Mouse (Mus musculus) midbrain, postnatal 0 days (tissue): ENCODE measurements at regions not wholly inside any gene's neighbourhood (a gene's known extent, or its start where the extent isn't known, plus 50 kb on each side); places are given as distances from the start of the nearest gene placed in this dataset.
A peak's percentile ranks its signal among the peaks of the same experiment; 100 is the strongest.

Experiments used
- ATAC-seq: fragments of 200-750 bp; cut with Nextera tagmentation; 2 replicates; pipeline ENCODE4 v1.8.0; 2017; ENCODE audit warnings: moderate number of reproducible peaks, mild to moderate bottlenecking, moderate TSS enrichment, moderate library complexity; ENCODE audit not compliant: low FRiP score
- DNase-seq: peaks from one replicate; pipeline ENCODE4 v3.0.0-alpha.2; 2015; ENCODE audit warnings: low spot score
- H3K27ac ChIP-seq: fragments of 300-500 bp; sonication (generic); 2 replicates; pipeline ENCODE4 v1.5.1; 2014; ENCODE audit warnings: low read depth, mild to moderate bottlenecking, low read length, mixed read lengths
- H3K27me3 ChIP-seq: fragments of 300-500 bp; sonication (generic); 2 replicates; pipeline ENCODE4 v1.6.1; 2014; ENCODE audit warnings: low read length, control low read depth, mixed read lengths; ENCODE audit not compliant: insufficient read depth
- H3K36me3 ChIP-seq: fragments of 300-500 bp; sonication (generic); 2 replicates; pipeline ENCODE4 v1.6.1; 2014; ENCODE audit warnings: low read length, control low read depth, mixed read lengths; ENCODE audit not compliant: insufficient read depth
- H3K4me1 ChIP-seq: fragments of 300-500 bp; sonication (generic); 2 replicates; pipeline ENCODE4 v1.6.1; 2014; ENCODE audit warnings: mild to moderate bottlenecking, control low read depth, antibody characterized with exemption, low read length, mixed read lengths; ENCODE audit not compliant: insufficient read depth
- H3K4me2 ChIP-seq: fragments of 300-500 bp; sonication (generic); 2 replicates; pipeline ENCODE4 v1.6.1; 2014; ENCODE audit warnings: low read depth, mild to moderate bottlenecking, low read length, mixed read lengths; ENCODE audit not compliant: poor library complexity, severe bottlenecking
- H3K4me3 ChIP-seq: fragments of 300-500 bp; sonication (generic); 2 replicates; pipeline ENCODE4 v1.5.1; 2014; ENCODE audit warnings: low read depth, mild to moderate bottlenecking, low read length, moderate library complexity
- H3K9ac ChIP-seq: fragments of 300-500 bp; sonication (generic); replicated peaks from 2 replicates; pipeline ENCODE4 v1.6.1; 2014; ENCODE audit warnings: mild to moderate bottlenecking, low read length, moderate library complexity, mixed read lengths; ENCODE audit not compliant: poor library complexity, severe bottlenecking
- H3K9me3 ChIP-seq: fragments of 300-500 bp; sonication (generic); 2 replicates; pipeline ENCODE4 v1.6.1; 2016; ENCODE audit warnings: low read length, control low read depth
- CTCF ChIP-seq: IDR thresholded peaks from 2 replicates; pipeline ENCODE4 v1.5.1; 2016; ENCODE audit warnings: antibody characterized with exemption, mild to moderate bottlenecking
- WGBS: fragments of 180-500 bp; shearing (Covaris S2); extraction: QIAGEN DNeasy Blood & Tissue Kit; methylation state at CpG from one replicate; pipeline ENCODE4 v1.1.7; 2014; 5-methylcytosine and 5-hydroxymethylcytosine counted together

- no peak for DNase-seq
- 80% methylated on average over 4 of the region's 4 CpGs for WGBS
Observed at GRCm38 (mm10) chr15:40435156-40435555, 301.0 kb downstream of the 9330182O14Rik start.

GRCm38 (mm10) chr15:40436688-40437087, 302.5 kb downstream of the 9330182O14Rik start:
- DNase-seq = peak; percentile 52

More at GRCm38 (mm10) chr15:40435156-40435555, 301.0 kb downstream of the 9330182O14Rik start:
- no peak overlapping the region for H3K27ac ChIP-seq
- no peaks in the 10 kb centered on the region for H3K27me3 ChIP-seq
- no peaks in the 10 kb centered on the region for H3K9me3 ChIP-seq
- no peak overlapping the region for H3K4me3 ChIP-seq
- no peaks in the 10 kb centered on the region for H3K4me1 ChIP-seq
- no peak overlapping the region for H3K9ac ChIP-seq
- no peaks in the 10 kb centered on the region for H3K36me3 ChIP-seq
- H3K4me2 ChIP-seq = no peak overlapping the region
- no peak for TF ChIP-seq CTCF
- ATAC-seq = no peak

GRCm38 (mm10) chr15:40439827-40440226, 305.7 kb downstream of the 9330182O14Rik start:
- H3K9me3 ChIP-seq = no peaks in the 10 kb centered on the region
- H3K4me1 ChIP-seq = no peaks in the 10 kb centered on the region
- H3K27ac ChIP-seq = no peak overlapping the region
- no peak overlapping the region for H3K4me3 ChIP-seq
- H3K36me3 ChIP-seq = no peaks in the 10 kb centered on the region
- no peak overlapping the region for H3K9ac ChIP-seq
- TF ChIP-seq CTCF = no peak
- ATAC-seq (no peak), DNase-seq (no peak)
- no peak overlapping the region for H3K4me2 ChIP-seq
- 100% methylated on average over 1 of the region's 1 CpGs for WGBS
- no peaks in the 10 kb centered on the region for H3K27me3 ChIP-seq

More at GRCm38 (mm10) chr15:40436688-40437087, 302.5 kb downstream of the 9330182O14Rik start:
- Histone ChIP-seq H3K9ac (no peak overlapping the region), H3K4me1 (no peaks in the 10 kb centered on the region), H3K36me3 (no peaks in the 10 kb centered on the region), H3K27me3 (no peaks in the 10 kb centered on the region), H3K4me2 (no peak overlapping the region), H3K4me3 (no peak overlapping the region), H3K9me3 (no peaks in the 10 kb centered on the region), H3K27ac (no peak overlapping the region)
- no peak for TF ChIP-seq CTCF
- no peak for ATAC-seq
- 19% methylated on average over 3 of the region's 3 CpGs for WGBS

GRCm38 (mm10) chr15:40448623-40449022, 314.5 kb downstream of the 9330182O14Rik start:
- no peak overlapping the region for H3K9ac ChIP-seq
- H3K4me3 ChIP-seq = no peak overlapping the region
- no peaks in the 10 kb centered on the region for H3K9me3 ChIP-seq
- 88% methylated on average over 1 of the region's 1 CpGs for WGBS
- DNase-seq (no peak), ATAC-seq (no peak)
- no peak overlapping the region for H3K4me2 ChIP-seq
- no peaks in the 10 kb centered on the region for H3K27me3 ChIP-seq
- TF ChIP-seq CTCF = no peak
- H3K4me1 ChIP-seq = no peaks in the 10 kb centered on the region
- no peaks in the 10 kb centered on the region for H3K36me3 ChIP-seq
- H3K27ac ChIP-seq = no peak overlapping the region

- H3K4me2 ChIP-seq = no peak overlapping the region
- 78% methylated on average over 2 of the region's 2 CpGs for WGBS
- no peak overlapping the region for H3K4me3 ChIP-seq
- H3K27ac ChIP-seq = no peak overlapping the region
- no peak for TF ChIP-seq CTCF
- DNase-seq (no peak), ATAC-seq (no peak)
- no peaks in the 10 kb centered on the region for H3K4me1 ChIP-seq
- no peaks in the 10 kb centered on the region for H3K36me3 ChIP-seq
- no peaks in the 10 kb centered on the region for H3K9me3 ChIP-seq
- H3K9ac ChIP-seq = no peak overlapping the region
- H3K27me3 ChIP-seq = no peaks in the 10 kb centered on the region
Observed at GRCm38 (mm10) chr15:40453235-40453634, 319.1 kb downstream of the 9330182O14Rik start.

- H3K9ac ChIP-seq = no peak overlapping the region
Observed at GRCm38 (mm10) chr15:40475659-40476355, 341.6 kb downstream of the 9330182O14Rik start.

More at GRCm38 (mm10) chr15:40475659-40476355, 341.6 kb downstream of the 9330182O14Rik start:
- no peak for TF ChIP-seq CTCF
- 0 out of 2 replicates have a peak, but pooled peaks cover 3% of the 10 kb centered on the region for H3K4me1 ChIP-seq
- no peak overlapping the region for H3K4me3 ChIP-seq
- H3K9me3 ChIP-seq = no peaks in the 10 kb centered on the region
- H3K27me3 ChIP-seq = no peaks in the 10 kb centered on the region
- no peaks in the 10 kb centered on the region for H3K36me3 ChIP-seq
- 48% methylated on average over 7 of the region's 7 CpGs for WGBS
- DNase-seq = peak; percentile 60
- no peak overlapping the region for H3K4me2 ChIP-seq
- H3K27ac ChIP-seq = no peak overlapping the region
- ATAC-seq = no peak
